Mouse (Mus musculus) heart, adult 8-10 months (tissue): ENCODE measurements at regions not wholly inside any gene's neighbourhood (a gene's known extent, or its start where the extent isn't known, plus 50 kb on each side); places are given as distances from the start of the nearest gene placed in this dataset. TPM values are rescaled to one million over a fixed set of nuclear protein-coding genes. Genes with fewer than 3 reads are reported as not detected.

Source experiments
- DNase-seq: peaks from one replicate; pipeline ENCODE4 v3.0.0; 2022; ENCODE audit warnings: low spot score
- microRNA-seq: library from miRNA; unstranded; fragments of <30 nt; microRNA quantifications from one replicate; pipeline ENCODE4 v1.2.0, GENCODE M21; 2022

DNA sequence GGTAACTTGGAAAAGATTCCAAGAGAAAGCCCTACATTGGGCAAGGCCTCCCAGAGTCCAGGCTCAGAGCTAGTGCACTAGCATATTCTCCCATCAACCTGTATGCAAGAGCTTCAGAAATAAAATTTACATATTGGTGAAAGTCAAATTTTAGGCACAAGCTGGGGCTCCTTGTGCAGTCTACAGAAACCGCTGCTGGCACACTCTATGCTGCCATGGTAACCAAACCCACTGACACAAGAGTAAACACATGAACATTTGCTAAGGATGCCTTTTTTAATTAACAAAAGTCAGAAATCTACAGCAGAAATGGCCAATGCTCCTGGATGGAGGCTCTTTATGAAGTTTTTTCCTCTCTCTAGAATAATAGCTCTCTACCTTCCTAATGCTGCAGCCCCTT, 75.9 kb upstream of the Gm9747 start:
- no peak for DNase-seq

DNA sequence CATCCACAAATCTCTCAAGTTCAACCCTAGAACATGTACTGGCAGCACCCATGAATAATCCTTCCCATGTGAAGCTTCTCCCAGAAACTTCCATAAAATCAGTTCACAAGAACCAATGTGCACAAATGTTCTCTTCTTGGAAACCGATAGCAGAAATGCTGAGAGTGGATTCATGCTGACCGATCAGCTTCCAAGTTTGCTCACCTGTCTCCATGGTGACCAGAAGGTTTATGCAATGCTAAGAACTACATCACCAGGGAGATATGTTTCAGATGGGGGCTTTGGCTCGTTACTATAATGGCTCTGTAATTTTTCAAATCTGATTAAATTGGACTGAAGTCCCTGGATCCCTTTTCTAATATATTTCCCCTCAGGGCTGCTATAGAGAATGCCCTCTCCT, 74.4 kb upstream of the Gm9747 start:
- no peak for DNase-seq

DNA sequence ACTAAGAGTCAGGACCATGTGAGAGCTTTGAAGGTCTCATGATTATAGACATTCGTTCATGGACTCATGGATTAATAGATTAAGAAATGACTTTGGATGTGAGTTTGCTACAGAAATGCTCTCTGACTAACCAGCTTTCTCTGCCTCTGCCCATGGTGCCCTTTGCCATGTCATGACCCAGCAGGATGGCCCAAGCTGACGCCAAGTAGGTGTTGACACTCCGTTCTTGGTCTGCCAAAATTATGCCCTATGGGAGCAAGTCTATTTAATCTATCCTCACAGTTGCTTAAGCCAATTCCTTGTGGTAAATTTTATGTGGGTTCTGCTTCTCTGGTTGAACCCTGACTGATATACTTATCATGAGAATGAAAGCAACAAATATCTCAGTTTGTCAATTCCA, 73.7 kb upstream of the Gm9747 start:
- DNase-seq: no peak

DNA sequence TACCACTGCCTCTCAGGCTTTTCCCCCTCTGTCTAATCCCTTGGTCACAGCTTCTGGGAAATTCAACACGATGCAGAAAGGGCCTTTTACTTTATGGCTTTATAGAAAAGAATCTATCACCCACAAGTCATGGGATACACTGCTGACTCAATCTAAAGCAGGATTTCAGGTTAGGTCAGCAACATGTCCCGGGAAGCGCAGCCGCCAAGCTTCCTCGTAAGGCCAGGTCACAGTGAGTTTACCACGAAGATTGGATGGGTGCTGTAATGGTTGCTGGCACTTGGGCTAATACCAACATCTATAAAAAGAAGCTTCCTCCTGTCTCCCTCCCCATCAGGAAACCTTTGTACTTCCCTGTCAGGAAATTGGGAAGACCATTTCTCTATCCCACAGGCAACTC, 70.0 kb upstream of the Gm9747 start:
- DNase-seq: no peak

DNA sequence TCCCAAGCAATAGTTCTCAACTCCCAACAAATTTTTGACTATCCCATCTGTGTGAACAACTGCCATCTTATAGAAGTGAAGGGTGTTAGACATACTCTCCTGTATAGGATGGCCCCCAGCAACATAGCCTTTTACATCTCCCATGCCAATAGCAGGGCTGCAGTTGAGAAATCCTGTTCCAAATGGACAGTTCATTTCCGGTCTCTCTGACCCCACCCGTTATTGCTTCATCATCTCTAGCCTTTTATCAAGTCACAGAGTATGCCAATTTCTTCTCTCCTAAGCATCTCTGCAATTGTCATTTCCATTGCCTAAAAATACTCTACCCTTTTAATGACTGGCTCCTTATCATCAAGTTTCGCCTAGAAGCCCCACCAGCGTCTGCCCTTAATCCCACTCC, 64.8 kb upstream of the Gm9747 start:
- no peak for DNase-seq

DNA sequence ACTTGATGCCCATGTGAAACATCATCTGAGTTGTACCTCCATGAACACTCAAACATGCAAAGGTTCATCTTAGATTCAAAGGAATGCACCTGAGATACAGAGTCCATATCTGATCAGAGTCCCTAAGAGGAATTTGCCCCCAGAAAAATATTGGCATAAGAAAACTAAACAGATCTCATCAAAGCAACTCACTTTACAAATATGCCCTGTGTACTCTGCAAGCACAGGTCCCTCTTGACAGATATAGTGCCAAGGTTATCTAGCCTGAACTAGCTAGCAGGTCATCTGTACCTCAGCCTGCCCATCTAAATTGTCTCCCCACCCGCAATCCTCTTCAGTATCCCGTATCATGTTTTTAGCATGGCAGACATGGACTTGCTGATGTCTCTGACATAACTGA, 64.0 kb upstream of the Gm9747 start:
- DNase-seq: no peak

DNA sequence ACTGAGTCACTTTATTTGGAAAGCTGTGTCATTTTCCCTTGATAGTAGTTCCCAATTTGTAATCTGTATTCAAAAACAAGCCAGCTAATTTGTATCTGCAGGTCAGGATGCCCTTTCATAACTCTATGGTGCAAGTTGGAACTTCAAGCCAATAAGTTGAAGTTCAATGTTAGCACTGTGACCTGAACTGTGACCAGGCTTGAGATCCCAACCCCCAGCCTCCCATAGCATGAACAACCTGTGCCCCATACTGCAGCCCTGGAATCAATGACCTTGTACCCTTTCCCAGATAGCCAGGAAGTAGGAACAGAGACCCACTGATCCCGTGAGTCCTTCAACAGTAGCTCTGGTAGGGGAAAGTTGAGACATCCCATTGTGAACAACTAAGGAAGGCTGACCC, 52.5 kb upstream of the Gm9747 start:
- DNase-seq: no peak

Small RNAs in the stretch of these regions (microRNA-seq; reads per million reads assigned to microRNA genes)
- not detected for gene Mir6344
